Mouse (Mus musculus) kidney, embryonic 16.5 days (tissue): ENCODE data around the gene Ppp2r3a. TPM values are rescaled to one million over a fixed set of nuclear protein-coding genes. Genes with fewer than 3 reads are reported as not detected.

Experiments used
- ATAC-seq: fragments of 200-750 bp; cut with Nextera tagmentation; 2 replicates; pipeline ENCODE4 v1.8.0; 2017; ENCODE audit warnings: moderate TSS enrichment; ENCODE audit not compliant: low FRiP score, low TSS enrichment
- H3K27ac ChIP-seq: fragments of 300-500 bp; sonication (generic); 2 replicates; pipeline ENCODE4 v1.5.1; 2014; ENCODE audit warnings: low read length
- H3K27me3 ChIP-seq: fragments of 300-500 bp; sonication (generic); 2 replicates; pipeline ENCODE4 v1.6.1; 2014; ENCODE audit warnings: low read length, control low read depth, mixed read lengths; ENCODE audit not compliant: insufficient read depth
- H3K36me3 ChIP-seq: fragments of 300-500 bp; sonication (generic); 2 replicates; pipeline ENCODE4 v1.6.1; 2014; ENCODE audit warnings: low read length, control low read depth, mixed read lengths; ENCODE audit not compliant: insufficient read depth
- H3K4me1 ChIP-seq: fragments of 300-500 bp; sonication (generic); 2 replicates; pipeline ENCODE4 v1.6.1; 2014; ENCODE audit warnings: low read length, control low read depth, mixed read lengths; ENCODE audit not compliant: insufficient read depth
- H3K4me2 ChIP-seq: fragments of 300-500 bp; sonication (generic); replicated peaks from 2 replicates; pipeline ENCODE4 v1.6.1; 2014; ENCODE audit warnings: low read depth, low read length
- H3K4me3 ChIP-seq: fragments of 300-500 bp; sonication (generic); 2 replicates; pipeline ENCODE4 v1.5.1; 2014; ENCODE audit warnings: mild to moderate bottlenecking, low read length
- H3K9ac ChIP-seq: fragments of 300-500 bp; sonication (generic); replicated peaks from 2 replicates; pipeline ENCODE4 v1.6.1; 2014; ENCODE audit warnings: low read length
- H3K9me3 ChIP-seq: fragments of 300-500 bp; sonication (generic); 2 replicates; pipeline ENCODE4 v1.6.1; 2016; ENCODE audit warnings: low read length, control low read depth
- WGBS: fragments of 180-500 bp; shearing (Covaris S2); extraction: QIAGEN DNeasy Blood & Tissue Kit; methylation state at CpG from one replicate; pipeline ENCODE4 v1.1.7; 2014; 5-methylcytosine and 5-hydroxymethylcytosine counted together
- polyA plus RNA-seq: library from polyadenylated mRNA; unstranded; fragments of >200 nt; fragmentation: Nextera tagmentation; extraction: Ambion mirVana; gene quantifications from 2 replicates; pipeline ENCODE4 v1.2.1, GENCODE M21; 2015

The Ppp2r3a gene
- polyA plus RNA-seq, 1 experiment from 2014 or later = 15.7 TPM

DNA sequence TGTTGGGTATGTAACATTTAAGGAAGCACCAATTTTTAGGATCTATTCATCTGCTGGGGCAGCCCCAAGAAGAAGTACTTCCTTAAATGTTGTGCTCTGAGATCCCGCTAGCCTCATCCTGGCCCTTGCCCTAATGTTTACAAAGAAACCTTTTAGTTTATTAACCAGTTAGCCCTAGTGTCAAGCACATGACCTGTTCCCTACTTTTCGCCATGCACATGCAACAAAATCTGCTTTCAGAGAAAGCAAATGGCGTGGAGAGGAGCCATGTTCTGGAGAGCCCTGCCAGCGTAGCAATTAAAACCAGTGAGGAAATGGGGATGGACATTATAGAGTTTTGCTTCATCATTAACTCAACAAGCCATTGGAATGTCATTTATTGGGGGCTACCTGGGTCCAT lies 30.3 kb upstream of the Ppp2r3a start:
- Histone ChIP-seq H3K27ac (no peak overlapping the region), H3K4me2 (no peak overlapping the region), H3K27me3 (no peaks in the 10 kb centered on the region), H3K4me3 (no peak overlapping the region), H3K9me3 (no peaks in the 10 kb centered on the region), H3K9ac (no peak overlapping the region), H3K4me1 (peaks cover 6% of the 10 kb centered on the region), H3K36me3 (no peaks in the 10 kb centered on the region)
- WGBS = 73% methylated on average over 4 of the region's 4 CpGs
- ATAC-seq = no peak

DNA sequence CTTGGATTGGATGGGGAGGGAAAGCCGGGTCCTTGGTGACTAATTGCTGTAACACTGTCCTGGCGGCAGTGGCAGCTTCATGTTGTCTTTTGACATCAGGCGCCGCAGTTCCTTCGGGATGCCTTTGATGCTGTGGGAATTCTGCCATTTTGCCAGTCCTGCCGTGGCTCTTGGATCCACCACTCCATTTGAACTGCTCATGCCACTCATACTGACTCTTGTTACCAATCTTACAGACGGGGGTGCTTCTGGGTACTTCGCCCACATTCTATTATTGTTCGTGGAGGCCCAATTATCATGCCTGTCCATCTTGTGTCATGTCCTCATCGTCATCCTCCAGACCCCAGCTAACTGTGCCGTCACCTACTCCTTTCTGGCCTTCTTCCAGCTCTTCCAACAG lies 29.7 kb upstream of the Ppp2r3a start:
- no peaks in the 10 kb centered on the region for H3K9me3 ChIP-seq
- H3K36me3 ChIP-seq = no peaks in the 10 kb centered on the region
- H3K4me2 ChIP-seq = no peak overlapping the region
- no peak overlapping the region for H3K4me3 ChIP-seq
- H3K27ac ChIP-seq = no peak overlapping the region
- 91% methylated on average over 11 of the region's 11 CpGs for WGBS
- no peak for ATAC-seq
- H3K27me3 ChIP-seq = no peaks in the 10 kb centered on the region
- H3K9ac ChIP-seq = no peak overlapping the region
- H3K4me1 ChIP-seq = peaks cover 6% of the 10 kb centered on the region

- Histone ChIP-seq H3K4me1 (peaks cover 6% of the 10 kb centered on the region), H3K27me3 (no peaks in the 10 kb centered on the region), H3K9ac (no peak overlapping the region), H3K27ac (no peak overlapping the region), H3K36me3 (no peaks in the 10 kb centered on the region), H3K4me2 (no peak overlapping the region), H3K9me3 (no peaks in the 10 kb centered on the region), H3K4me3 (no peak overlapping the region)
- WGBS = 88% methylated on average over 6 of the region's 6 CpGs
- no peak for ATAC-seq
These were observed 29.3 kb upstream of the Ppp2r3a start for GRCm38 (mm10) chr9:101280867-101281266.

DNA sequence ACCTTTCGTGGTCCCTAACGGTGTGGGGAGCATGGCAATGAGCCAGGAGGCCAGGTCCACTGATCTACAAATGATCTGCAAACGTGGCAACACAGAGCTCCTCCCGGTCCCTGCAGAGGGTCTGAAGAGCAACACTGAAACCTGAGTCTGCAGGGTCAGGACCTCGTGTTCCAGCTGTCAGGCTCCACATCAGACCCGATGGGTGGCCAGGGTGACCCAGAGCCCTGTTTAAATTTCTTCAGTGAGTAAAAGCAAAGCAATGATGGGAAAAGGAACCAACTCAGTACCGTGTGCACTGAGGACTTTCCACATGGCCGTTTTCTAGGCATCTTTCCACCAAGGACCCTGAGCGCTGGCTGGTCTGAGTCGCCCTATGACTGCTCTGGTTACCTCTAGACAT lies 28.6 kb upstream of the Ppp2r3a start:
- no peaks in the 10 kb centered on the region for H3K9me3 ChIP-seq
- 33% methylated on average over 10 of the region's 10 CpGs for WGBS

DNA sequence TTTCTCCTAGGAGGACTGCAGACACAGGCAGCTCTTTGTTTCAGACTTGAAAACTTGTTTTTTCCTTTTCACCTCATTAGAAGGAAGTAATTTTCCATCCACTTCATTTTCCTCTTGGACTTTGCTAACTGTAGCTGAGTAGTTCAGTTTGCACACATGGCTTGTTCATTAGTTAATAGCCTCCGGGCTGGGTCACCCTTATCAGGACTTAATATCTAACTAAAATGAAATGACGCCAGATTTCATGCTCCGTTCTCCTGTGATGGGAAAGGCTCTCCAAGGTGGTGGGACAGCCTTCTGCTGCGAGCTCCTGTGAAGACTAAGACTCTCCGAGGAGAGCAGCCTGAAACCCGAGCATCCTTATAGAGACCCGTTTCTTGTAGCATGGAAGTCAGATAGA lies 21.1 kb upstream of the Ppp2r3a start:
- peak overlapping the region; percentile 11; the same call in 1 of the 2 replicates for H3K4me2 ChIP-seq
- peaks cover 3% of the 10 kb centered on the region for H3K4me1 ChIP-seq
- no peaks in the 10 kb centered on the region for H3K9me3 ChIP-seq
- H3K9ac ChIP-seq = no peak overlapping the region
- H3K36me3 ChIP-seq = no peaks in the 10 kb centered on the region
- 50% methylated on average over 7 of the region's 7 CpGs for WGBS
- peak overlapping the region; percentile 92 for H3K27ac ChIP-seq
- no peaks in the 10 kb centered on the region for H3K27me3 ChIP-seq
- H3K4me3 ChIP-seq = no peak overlapping the region
- ATAC-seq = peak; percentile 75

More for the DNA sequence above, 28.6 kb upstream of the Ppp2r3a start:
- Histone ChIP-seq H3K36me3 (no peaks in the 10 kb centered on the region), H3K27me3 (no peaks in the 10 kb centered on the region), H3K4me3 (no peak overlapping the region), H3K4me1 (peaks cover 6% of the 10 kb centered on the region), H3K4me2 (no peak overlapping the region), H3K9ac (no peak overlapping the region), H3K27ac (no peak overlapping the region)
- ATAC-seq = no peak

- H3K36me3 ChIP-seq = no peaks in the 10 kb centered on the region
- no peak overlapping the region for H3K4me3 ChIP-seq
- H3K4me1 ChIP-seq = peaks cover 3% of the 10 kb centered on the region
- ATAC-seq = no peak
- H3K9me3 ChIP-seq = no peaks in the 10 kb centered on the region
- no peak overlapping the region for H3K4me2 ChIP-seq
- 18% methylated on average over 5 of the region's 5 CpGs for WGBS
- 0 out of 2 replicates have a peak overlapping the region, but pooled peaks have one; percentile 3 for H3K27ac ChIP-seq
- no peaks in the 10 kb centered on the region for H3K27me3 ChIP-seq
- no peak overlapping the region for H3K9ac ChIP-seq
These were observed 18.4 kb upstream of the Ppp2r3a start for GRCm38 (mm10) chr9:101270020-101270419.

- H3K27ac ChIP-seq = peak overlapping the region; percentile 75
- no peak overlapping the region for H3K9ac ChIP-seq
- no peaks in the 10 kb centered on the region for H3K36me3 ChIP-seq
- no peak overlapping the region for H3K4me3 ChIP-seq
- H3K4me2 ChIP-seq = no peak overlapping the region
- H3K9me3 ChIP-seq = no peaks in the 10 kb centered on the region
- no peak for ATAC-seq
- H3K4me1 ChIP-seq = peaks cover 18% of the 10 kb centered on the region
- 60% methylated on average over 8 of the region's 8 CpGs for WGBS
- H3K27me3 ChIP-seq = no peaks in the 10 kb centered on the region
These were observed 14.4 kb upstream of the Ppp2r3a start for GRCm38 (mm10) chr9:101266043-101266442.

- H3K4me2 ChIP-seq = no peak overlapping the region
- H3K27me3 ChIP-seq = no peaks in the 10 kb centered on the region
- H3K36me3 ChIP-seq = no peaks in the 10 kb centered on the region
- 49% methylated on average over 6 of the region's 6 CpGs for WGBS
- H3K4me3 ChIP-seq = no peak overlapping the region
- peak overlapping the region; percentile 75 for H3K27ac ChIP-seq
- H3K4me1 ChIP-seq = peaks cover 18% of the 10 kb centered on the region
- ATAC-seq = peak; percentile 61; the same call in 1 of the 2 replicates
- H3K9ac ChIP-seq = no peak overlapping the region
- H3K9me3 ChIP-seq = no peaks in the 10 kb centered on the region
These were observed 14.0 kb upstream of the Ppp2r3a start for GRCm38 (mm10) chr9:101265546-101265945.

- H3K36me3 ChIP-seq = no peaks in the 10 kb centered on the region
- peak overlapping the region; percentile 73 for H3K27ac ChIP-seq
- H3K9ac ChIP-seq = no peak overlapping the region
- no peak for ATAC-seq
- H3K4me2 ChIP-seq = no peak overlapping the region
- no peak overlapping the region for H3K4me3 ChIP-seq
- peaks cover 18% of the 10 kb centered on the region for H3K4me1 ChIP-seq
- WGBS = 71% methylated on average over 3 of the region's 3 CpGs
- H3K9me3 ChIP-seq = no peaks in the 10 kb centered on the region
- H3K27me3 ChIP-seq = no peaks in the 10 kb centered on the region
These were observed 11.2 kb upstream of the Ppp2r3a start for GRCm38 (mm10) chr9:101262815-101263214.

GRCm38 (mm10) chr9:101261989-101262571 lies 10.5 kb upstream of the Ppp2r3a start:
- Histone ChIP-seq H3K27ac (peak overlapping the region; percentile 73), H3K27me3 (no peaks in the 10 kb centered on the region), H3K4me1 (peaks cover 18% of the 10 kb centered on the region), H3K36me3 (no peaks in the 10 kb centered on the region), H3K9me3 (no peaks in the 10 kb centered on the region), H3K4me2 (peak overlapping the region; percentile 22; the same call in 1 of the 2 replicates), H3K4me3 (no peak overlapping the region), H3K9ac (0 out of 2 replicates have a peak overlapping the region, but pooled peaks have one; percentile 17)
- ATAC-seq = peak; percentile 29
- 27% methylated on average over 11 of the region's 11 CpGs for WGBS
